Mouse (Mus musculus): ENCODE measurements around the gene Lef1. TPM values are rescaled to one million over a fixed set of nuclear protein-coding genes. Genes with fewer than 3 reads are reported as not detected.

Gene Lef1
- total and polyA plus RNA-seq, 2 experiments from 2014 or later, result 5.6 to 7.2 TPM

DNA sequence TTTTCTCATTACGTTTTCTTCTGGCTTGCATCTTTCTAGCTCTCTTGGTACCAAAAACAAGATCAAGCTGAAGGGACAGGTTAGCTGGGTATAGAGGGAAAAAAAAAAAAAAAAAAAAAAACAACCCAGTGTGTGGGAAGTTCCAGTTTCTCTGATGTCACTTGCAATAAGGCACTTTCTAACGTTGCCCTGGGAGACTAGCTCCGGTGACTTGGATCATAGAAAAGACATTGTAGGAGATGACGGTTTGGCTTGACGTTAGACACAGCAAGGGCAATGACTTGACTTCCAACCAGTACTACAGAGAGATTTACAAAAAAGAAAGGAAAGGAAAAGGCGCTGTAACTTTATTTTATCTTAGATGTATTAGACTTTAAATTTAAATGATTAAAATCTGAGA is 13.2 kb downstream of the Lef1 start:
- Histone ChIP-seq H3K4me1 (ENCODE audit: insufficient read depth, low read length) (no peaks in the 10 kb centered on the region), H3K9ac (replicated peaks; ENCODE audit: low read length) (no peak overlapping the region), H3K27ac (no peak overlapping the region), H3K9me3 (ENCODE audit: low read length) (no peaks in the 10 kb centered on the region), H3K36me3 (ENCODE audit: insufficient read depth, low read length) (no peaks in the 10 kb centered on the region), H3K27me3 (ENCODE audit: insufficient read depth, low read length) (no peaks in the 10 kb centered on the region), H3K4me2 (ENCODE audit: low read depth, low read length) (no peak overlapping the region), H3K4me3 (ENCODE audit: low read length) (no peak overlapping the region)
- TF ChIP-seq CTCF (IDR thresholded peaks at IDR 0.05; ENCODE audit: low read depth), result no peak
- no peak for DNase-seq (ENCODE audit: low spot score)
- ATAC-seq, result no peak
- 84% methylated on average over 6 of the region's 6 CpGs for WGBS

- Histone ChIP-seq H3K4me1 (ENCODE audit: insufficient read depth, low read length) (no peaks in the 10 kb centered on the region), H3K9ac (replicated peaks; ENCODE audit: low read length) (no peak overlapping the region), H3K4me2 (ENCODE audit: low read depth, low read length) (no peak overlapping the region), H3K4me3 (ENCODE audit: low read length) (no peak overlapping the region), H3K9me3 (ENCODE audit: low read length) (no peaks in the 10 kb centered on the region), H3K27me3 (ENCODE audit: insufficient read depth, low read length) (no peaks in the 10 kb centered on the region), H3K27ac (no peak overlapping the region), H3K36me3 (ENCODE audit: insufficient read depth, low read length) (no peaks in the 10 kb centered on the region)
- no peak for TF ChIP-seq CTCF (IDR thresholded peaks at IDR 0.05; ENCODE audit: low read depth)
- 98% methylated on average over 13 of the region's 13 CpGs for WGBS
- ATAC-seq, result no peak
- no peak for DNase-seq (ENCODE audit: low spot score)
Measured at GRCm38 (mm10) chr3:131125873-131126272, 15.6 kb downstream of the Lef1 start.

DNA sequence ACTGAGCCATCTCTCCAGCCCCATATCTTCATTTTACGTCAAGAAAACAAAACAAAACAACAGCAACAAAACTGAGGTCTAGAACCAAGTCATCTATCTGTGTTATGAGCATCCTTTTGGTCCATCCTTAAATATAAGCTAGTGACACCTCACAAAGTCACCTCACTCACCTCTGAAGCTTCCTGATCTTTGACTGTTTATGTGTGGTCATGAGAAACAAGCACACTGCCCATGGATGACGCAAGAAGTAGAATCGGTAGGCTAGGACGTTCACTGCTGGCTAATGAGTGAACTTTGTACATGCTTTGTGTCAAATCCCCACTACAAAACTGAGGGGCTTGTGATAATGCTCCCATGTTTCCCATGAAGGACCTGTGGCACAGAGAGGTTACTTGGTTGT is 16.2 kb downstream of the Lef1 start:
- no peak overlapping the region for H3K27ac ChIP-seq
- TF ChIP-seq CTCF (IDR thresholded peaks at IDR 0.05; ENCODE audit: low read depth), result no peak
- H3K4me2 ChIP-seq (ENCODE audit: low read depth, low read length), result no peak overlapping the region
- DNase-seq (ENCODE audit: low spot score), result no peak
- no peaks in the 10 kb centered on the region for H3K9me3 ChIP-seq (ENCODE audit: low read length)
- WGBS, result 94% methylated on average over 4 of the region's 4 CpGs
- H3K27me3 ChIP-seq (ENCODE audit: insufficient read depth, low read length), result no peaks in the 10 kb centered on the region
- H3K36me3 ChIP-seq (ENCODE audit: insufficient read depth, low read length), result no peaks in the 10 kb centered on the region
- no peak overlapping the region for H3K4me3 ChIP-seq (ENCODE audit: low read length)
- H3K4me1 ChIP-seq (ENCODE audit: insufficient read depth, low read length), result no peaks in the 10 kb centered on the region
- no peak overlapping the region for H3K9ac ChIP-seq (replicated peaks; ENCODE audit: low read length)
- ATAC-seq, result no peak

DNA sequence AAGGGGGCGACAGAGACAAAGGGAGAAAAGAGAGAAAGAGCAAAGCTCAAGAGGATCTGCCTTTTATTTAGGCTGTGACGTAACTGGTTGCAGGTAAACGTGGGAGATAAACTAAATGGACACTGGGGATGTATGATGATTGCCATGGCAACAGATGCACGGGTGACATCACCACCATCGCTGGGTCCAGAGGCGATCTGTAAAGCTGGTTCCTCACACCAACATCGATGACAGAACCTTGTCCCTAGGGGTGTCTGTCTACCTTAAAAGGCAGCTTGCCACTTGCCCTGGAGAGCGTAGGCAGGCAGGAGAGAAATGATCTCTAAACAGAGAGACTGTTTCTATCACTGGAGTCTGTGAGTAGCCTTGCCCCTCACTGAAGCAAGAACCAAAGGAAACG is 23.7 kb downstream of the Lef1 start:
- Histone ChIP-seq H3K4me2 (ENCODE audit: low read depth, low read length) (no peak overlapping the region), H3K36me3 (ENCODE audit: insufficient read depth, low read length) (no peaks in the 10 kb centered on the region), H3K9me3 (ENCODE audit: low read length) (no peaks in the 10 kb centered on the region), H3K4me3 (ENCODE audit: low read length) (no peak overlapping the region), H3K27me3 (ENCODE audit: insufficient read depth, low read length) (no peaks in the 10 kb centered on the region), H3K27ac (no peak overlapping the region), H3K4me1 (ENCODE audit: insufficient read depth, low read length) (peaks cover 7% of the 10 kb centered on the region), H3K9ac (replicated peaks; ENCODE audit: low read length) (no peak overlapping the region)
- TF ChIP-seq CTCF (IDR thresholded peaks at IDR 0.05; ENCODE audit: low read depth), result no peak
- 59% methylated on average over 9 of the region's 9 CpGs for WGBS
- ATAC-seq, result peak; percentile 83
- peak; percentile 33 for DNase-seq (ENCODE audit: low spot score)

DNA sequence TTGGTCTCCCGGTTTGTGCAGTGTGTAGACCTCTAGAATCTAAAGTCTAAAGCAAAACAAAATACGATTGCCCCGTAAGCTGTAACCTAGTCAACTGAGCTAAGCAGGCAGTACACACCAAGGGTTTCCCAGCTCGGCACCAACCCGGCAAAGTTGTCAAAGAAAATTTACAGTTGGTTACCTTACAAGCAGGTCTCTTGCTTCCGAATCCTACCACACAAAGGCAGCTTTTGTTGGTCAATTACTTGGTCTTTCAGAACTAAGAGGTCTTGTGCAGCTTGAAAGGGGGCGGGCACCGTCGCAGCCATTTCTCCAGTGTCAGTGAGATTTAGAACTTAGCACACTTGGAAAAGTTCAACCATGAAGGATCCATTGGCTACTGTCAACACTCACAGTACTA is 25.2 kb downstream of the Lef1 start:
- H3K9ac ChIP-seq (replicated peaks; ENCODE audit: low read length), result no peak overlapping the region
- no peak overlapping the region for H3K4me2 ChIP-seq (ENCODE audit: low read depth, low read length)
- no peak for DNase-seq (ENCODE audit: low spot score)
- no peak for TF ChIP-seq CTCF (IDR thresholded peaks at IDR 0.05; ENCODE audit: low read depth)
- H3K27me3 ChIP-seq (ENCODE audit: insufficient read depth, low read length), result no peaks in the 10 kb centered on the region
- no peak for ATAC-seq
- no peaks in the 10 kb centered on the region for H3K36me3 ChIP-seq (ENCODE audit: insufficient read depth, low read length)
- peaks cover 10% of the 10 kb centered on the region for H3K4me1 ChIP-seq (ENCODE audit: insufficient read depth, low read length)
- no peak overlapping the region for H3K4me3 ChIP-seq (ENCODE audit: low read length)
- WGBS, result 47% methylated on average over 9 of the region's 9 CpGs
- H3K9me3 ChIP-seq (ENCODE audit: low read length), result no peaks in the 10 kb centered on the region
- H3K27ac ChIP-seq, result no peak overlapping the region

- Histone ChIP-seq H3K4me3 (ENCODE audit: low read length) (no peak overlapping the region), H3K27me3 (ENCODE audit: insufficient read depth, low read length) (no peaks in the 10 kb centered on the region), H3K9ac (replicated peaks; ENCODE audit: low read length) (no peak overlapping the region), H3K4me1 (ENCODE audit: insufficient read depth, low read length) (peaks cover 10% of the 10 kb centered on the region), H3K4me2 (ENCODE audit: low read depth, low read length) (peak overlapping the region; percentile 45), H3K9me3 (ENCODE audit: low read length) (no peaks in the 10 kb centered on the region), H3K27ac (no peak overlapping the region), H3K36me3 (ENCODE audit: insufficient read depth, low read length) (no peaks in the 10 kb centered on the region)
- WGBS, result 12% methylated on average over 8 of the region's 8 CpGs
- DNase-seq (ENCODE audit: low spot score), result no peak
- no peak for TF ChIP-seq CTCF (IDR thresholded peaks at IDR 0.05; ENCODE audit: low read depth)
- ATAC-seq, result no peak
Measured at GRCm38 (mm10) chr3:131136455-131136854, 26.2 kb downstream of the Lef1 start.

DNA sequence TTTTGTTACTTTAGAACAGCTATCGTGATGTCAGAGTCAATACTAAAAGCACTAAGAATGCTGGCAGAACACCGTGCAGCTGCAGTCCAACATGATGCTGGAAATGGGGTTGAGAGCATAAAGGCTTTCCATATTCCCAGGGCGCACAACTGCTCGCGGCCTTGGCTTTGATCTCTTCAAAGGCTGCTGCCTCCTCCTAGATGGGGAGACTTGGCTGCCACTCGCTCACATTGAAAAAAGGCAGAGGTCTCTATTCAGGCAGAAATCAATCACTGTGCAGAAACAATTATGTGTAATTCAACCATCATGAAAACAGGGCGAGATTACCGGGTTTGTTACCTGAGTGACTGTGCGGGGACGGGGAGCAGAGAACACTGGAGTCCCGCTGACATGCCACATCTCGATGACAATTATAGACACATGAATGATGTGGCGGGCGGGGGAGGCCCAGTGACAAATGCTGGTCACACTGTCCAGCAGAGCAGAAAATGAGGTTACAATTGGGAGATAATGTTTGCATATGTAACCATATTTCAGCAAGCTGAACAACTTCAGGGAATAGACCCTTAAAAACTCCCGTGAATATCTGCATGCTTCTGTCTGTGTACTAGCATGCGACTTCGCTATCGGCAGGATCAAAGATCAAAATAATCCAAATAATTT is 27.0 kb downstream of the Lef1 start:
- Histone ChIP-seq H3K27me3 (ENCODE audit: insufficient read depth, low read length) (no peaks in the 10 kb centered on the region), H3K9ac (replicated peaks; ENCODE audit: low read length) (0 out of 2 replicates have a peak overlapping the region, but pooled peaks have one; percentile 5), H3K4me3 (ENCODE audit: low read length) (peak overlapping the region; percentile 10; the same call in 1 of the 2 replicates), H3K27ac (no peak overlapping the region), H3K9me3 (ENCODE audit: low read length) (no peaks in the 10 kb centered on the region), H3K4me2 (ENCODE audit: low read depth, low read length) (peak overlapping the region; percentile 45), H3K36me3 (ENCODE audit: insufficient read depth, low read length) (no peaks in the 10 kb centered on the region), H3K4me1 (ENCODE audit: insufficient read depth, low read length) (peaks cover 10% of the 10 kb centered on the region)
- no peak for TF ChIP-seq CTCF (IDR thresholded peaks at IDR 0.05; ENCODE audit: low read depth)
- peak; percentile 57 for DNase-seq (ENCODE audit: low spot score)
- 17% methylated on average over 18 of the region's 18 CpGs for WGBS
- 0 out of 2 replicates have a peak, but pooled peaks have one; percentile 34 for ATAC-seq
